Mouse (Mus musculus) hematopoietic stem cell, adult 5-6 weeks (primary cell): ENCODE measurements around the gene Borcs8. TPM values are rescaled to one million over a fixed set of nuclear protein-coding genes. Genes with fewer than 3 reads are reported as not detected.
A peak's percentile ranks its signal among the peaks of the same experiment; 100 is the strongest.

Experiments used
- ATAC-seq, 2 experiments: fragments of 125-278 bp in 1 of 2; replicated peaks in 1 of 2; 2 replicates each; pipeline ENCODE4 v1.8.0; 2016 to 2017; ENCODE audit warnings: inconsistent platforms in 2 of 2, mild to moderate bottlenecking in 2 of 2, moderate number of reproducible peaks in 2 of 2, low read depth in 1 of 2, moderate TSS enrichment in 1 of 2; ENCODE audit not compliant: low FRiP score in 2 of 2, poor library complexity in 2 of 2, severe bottlenecking in 2 of 2, insufficient read depth in 1 of 2, low TSS enrichment in 1 of 2
- total RNA-seq: library from RNA; stranded (forward); fragments of 172-1452, 232-1000 nt; gene quantifications from 2 replicates; pipeline ENCODE4 v1.2.3, GENCODE M21; 2017

The Borcs8 gene
- total RNA-seq, 1 experiment from 2014 or later: 39.0 TPM

GRCm38 (mm10) chr8:70166504-70167110 lies 27.3 kb downstream of the Borcs8 start:
- peak; percentile 76 to 83 for ATAC-seq

- no peak for ATAC-seq
Measured at GRCm38 (mm10) chr8:70170116-70170515, 30.8 kb downstream of the Borcs8 start.

DNA sequence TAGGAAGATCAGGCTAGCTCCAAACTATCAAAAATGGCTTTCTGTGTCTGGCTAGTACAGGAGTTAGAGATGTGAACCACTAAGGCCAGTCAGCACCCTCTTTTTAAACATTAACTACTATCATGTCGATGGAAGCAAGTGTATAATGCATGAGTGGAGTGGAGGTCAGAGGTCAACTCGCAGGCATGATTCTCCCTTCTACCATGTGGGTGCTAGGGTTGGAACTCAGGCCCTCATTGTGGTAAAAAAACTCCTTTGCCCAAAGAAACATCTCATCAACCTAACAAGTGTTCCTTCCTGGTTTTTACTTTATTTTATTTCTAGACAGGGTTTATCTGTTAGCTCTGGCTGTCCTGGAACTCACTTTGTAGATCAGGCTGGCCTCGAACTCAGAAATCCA lies 31.4 kb downstream of the Borcs8 start:
- no peak for ATAC-seq

GRCm38 (mm10) chr8:70171240-70171639 lies 31.9 kb downstream of the Borcs8 start:
- ATAC-seq: no peak

- peak; percentile 99 to 100 for ATAC-seq
Measured at GRCm38 (mm10) chr8:70172043-70172681, 32.9 kb downstream of the Borcs8 start, which contains the start of gene Tmem161a. Gene Tmem161a (plus strand): TSS chr8:70172356.

DNA sequence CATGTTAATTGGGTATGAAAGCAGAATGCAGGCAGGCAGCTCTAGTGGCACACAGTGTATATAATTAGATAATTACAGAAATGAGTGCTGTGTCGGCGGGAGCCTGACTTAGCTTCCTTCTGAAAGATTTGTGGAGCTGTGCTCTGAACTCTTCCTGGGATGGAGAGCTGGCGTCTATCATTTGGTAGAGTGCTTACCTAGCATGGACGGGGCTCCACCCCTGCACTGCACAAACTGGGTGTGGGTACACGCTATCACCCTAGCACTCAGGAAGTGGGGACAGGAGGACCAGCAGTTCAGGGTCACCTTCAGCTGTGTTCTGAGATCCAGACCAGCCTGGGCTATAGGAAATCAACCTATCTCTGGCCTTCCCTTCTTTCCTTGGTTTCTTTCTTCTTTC lies 34.0 kb downstream of the Borcs8 start:
- no peak for ATAC-seq

DNA sequence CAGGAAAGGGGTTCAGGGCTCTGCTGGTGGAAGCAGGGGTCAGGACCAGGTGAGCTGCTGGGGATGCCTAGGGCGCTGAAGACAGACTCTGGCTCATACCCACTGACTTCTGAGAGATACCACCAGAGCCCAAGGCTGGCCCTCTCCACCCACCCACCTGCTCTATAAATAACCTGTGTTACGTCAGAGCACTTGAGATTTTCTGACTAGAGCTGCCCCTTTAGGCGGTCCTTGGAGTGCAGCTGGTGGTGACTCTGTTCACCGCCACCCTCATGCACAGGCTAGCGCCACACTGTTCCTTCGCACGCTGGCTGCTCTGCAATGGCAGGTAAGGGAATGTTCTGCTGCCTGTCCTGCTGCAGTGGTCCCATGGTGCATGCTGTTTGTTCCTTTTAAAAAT lies 34.8 kb downstream of the Borcs8 start:
- no peak for ATAC-seq

GRCm38 (mm10) chr8:70178231-70178630 lies 38.9 kb downstream of the Borcs8 start:
- ATAC-seq: no peak

DNA sequence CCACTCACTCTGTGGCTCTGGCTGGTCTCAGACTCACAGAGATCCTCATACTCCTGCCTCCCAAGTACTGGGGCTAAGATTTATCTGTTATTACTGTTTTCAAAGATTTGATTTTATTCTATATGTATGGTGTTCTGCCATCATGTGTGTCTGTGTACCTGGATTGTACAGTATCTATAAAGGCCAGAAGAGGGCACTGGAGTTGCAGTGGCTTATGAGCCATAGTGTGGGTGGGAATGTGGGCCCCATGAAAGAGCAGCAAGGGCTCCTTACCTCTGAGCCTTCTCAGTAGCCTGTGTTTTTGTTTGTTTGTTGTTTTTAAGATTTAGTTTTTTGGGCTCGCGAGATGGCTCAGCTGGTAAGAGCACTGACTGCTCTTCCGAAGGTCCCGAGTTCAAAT lies 39.8 kb downstream of the Borcs8 start:
- no peak; a peak in 1 of 4 replicates for ATAC-seq

GRCm38 (mm10) chr8:70181212-70181902 lies 42.1 kb downstream of the Borcs8 start:
- ATAC-seq: no peak

GRCm38 (mm10) chr8:70181903-70182252 lies 42.6 kb downstream of the Borcs8 start:
- no peak for ATAC-seq

GRCm38 (mm10) chr8:70183194-70183593 lies 43.9 kb downstream of the Borcs8 start:
- no peak for ATAC-seq

DNA sequence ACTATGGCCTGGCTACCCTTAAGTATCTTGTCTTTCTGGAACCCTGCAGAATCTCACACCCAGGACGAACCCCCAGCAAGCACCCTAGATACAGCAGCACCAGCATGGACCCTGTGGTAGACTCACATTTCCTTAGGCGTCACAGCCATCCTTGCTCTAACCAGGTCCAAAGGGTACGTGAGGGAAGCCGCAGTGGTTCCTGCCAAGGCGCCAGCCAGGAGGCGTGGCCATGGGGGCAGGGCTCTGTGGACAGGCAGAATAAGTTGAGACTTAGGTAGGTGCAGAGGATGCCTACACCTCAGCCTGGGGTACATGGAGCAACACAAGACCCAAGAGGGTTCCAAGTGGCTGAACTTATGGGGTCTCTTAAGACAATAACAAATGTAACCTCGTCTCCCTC lies 49.4 kb downstream of the Borcs8 start:
- ATAC-seq: no peak

DNA sequence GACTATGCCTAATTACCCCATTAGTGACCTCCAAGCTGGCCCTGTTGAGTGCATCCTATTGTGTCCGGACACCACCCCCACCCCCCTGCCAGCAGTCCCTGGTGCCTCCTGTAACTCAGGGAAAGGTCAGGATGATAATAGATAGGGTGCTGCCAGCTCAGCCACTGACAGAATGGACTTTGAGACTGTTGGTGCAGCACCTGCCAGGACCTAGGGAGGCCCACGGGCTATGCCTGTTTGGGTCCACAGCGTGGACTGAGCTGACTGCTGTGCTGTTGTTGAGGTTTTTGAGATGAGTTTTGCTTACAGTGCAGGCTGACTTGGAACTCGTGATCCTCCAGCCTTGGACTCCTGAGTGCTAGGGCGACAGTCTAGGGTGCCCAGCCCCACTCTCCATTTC lies 53.9 kb downstream of the Borcs8 start:
- ATAC-seq: no peak

DNA sequence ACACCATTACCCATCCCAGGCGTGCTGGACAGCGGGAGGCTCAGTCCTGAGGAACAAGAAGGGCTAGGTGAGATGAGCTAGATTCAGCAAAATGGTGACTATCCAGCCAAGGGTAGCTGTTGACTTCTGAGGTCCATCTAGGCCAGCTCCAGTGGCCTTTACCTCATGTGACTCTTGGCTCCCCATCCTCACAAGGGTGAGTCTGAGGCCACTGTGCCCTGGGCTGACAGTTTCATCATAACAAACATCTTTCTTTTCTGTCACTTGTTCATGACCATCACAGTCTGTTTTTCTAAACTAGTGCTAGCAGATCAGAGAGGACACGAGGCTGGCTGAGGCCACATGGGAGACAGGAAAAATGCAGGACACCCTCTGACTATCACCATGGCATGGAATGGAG lies 54.9 kb downstream of the Borcs8 start:
- no peak for ATAC-seq

DNA sequence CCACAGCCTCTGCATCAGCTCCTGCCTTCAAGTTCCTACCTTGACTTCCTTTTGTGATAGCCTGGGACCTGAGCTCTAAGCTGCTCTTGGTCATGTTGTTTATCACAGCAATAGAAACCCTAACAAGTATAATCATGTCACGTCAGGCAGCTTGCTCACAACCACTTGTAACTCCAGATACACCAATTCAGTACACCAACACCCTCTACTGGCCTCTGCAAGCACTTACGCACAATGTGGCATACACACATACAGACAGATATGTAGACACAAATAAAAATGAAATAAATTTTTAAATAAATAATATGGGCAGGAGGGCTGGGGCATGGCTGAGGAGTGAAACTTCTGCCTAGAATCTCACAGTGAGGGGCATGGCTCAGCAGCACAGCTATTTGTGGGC lies 56.5 kb downstream of the Borcs8 start:
- no peak for ATAC-seq
